Mouse (Mus musculus) limb, embryonic 10.5 days (tissue): ENCODE results near the gene Lims1. TPM values are rescaled to one million over a fixed set of nuclear protein-coding genes. Genes with fewer than 3 reads are reported as not detected.

ENCODE experiments used
- DNase-seq: peaks from one replicate; pipeline ENCODE4 v3.0.0-alpha.2; 2017; ENCODE audit warnings: low spot score
- H3K27ac ChIP-seq: fragments of 300-500 bp; sonication (generic); 2 replicates; pipeline ENCODE4 v1.5.1; 2016; ENCODE audit warnings: mild to moderate bottlenecking
- H3K27me3 ChIP-seq: fragments of 300-500 bp; sonication (generic); 2 replicates; pipeline ENCODE4 v1.6.1; 2016; ENCODE audit warnings: low read depth, mild to moderate bottlenecking; ENCODE audit not compliant: poor library complexity, severe bottlenecking
- H3K36me3 ChIP-seq: fragments of 300-500 bp; sonication (generic); 2 replicates; pipeline ENCODE4 v1.6.1; 2016; ENCODE audit warnings: mild to moderate bottlenecking, moderate library complexity
- H3K4me1 ChIP-seq: fragments of 300-500 bp; sonication (generic); 2 replicates; pipeline ENCODE4 v1.6.1; 2016
- H3K4me3 ChIP-seq: fragments of 300-500 bp; sonication (generic); 2 replicates; pipeline ENCODE4 v1.5.1; 2016; ENCODE audit warnings: mild to moderate bottlenecking, moderate library complexity
- H3K9me3 ChIP-seq: fragments of 300-500 bp; sonication (generic); replicated peaks from 2 replicates; pipeline ENCODE4 v1.6.1; 2016; ENCODE audit warnings: mild to moderate bottlenecking
- WGBS: fragments of 180-500 bp; shearing (Covaris S2); methylation state at CpG from one replicate; pipeline ENCODE4 v1.1.7; 2016; 5-methylcytosine and 5-hydroxymethylcytosine counted together
- polyA plus RNA-seq: library from polyadenylated mRNA; unstranded; fragments of >200 nt; fragmentation: Nextera tagmentation; extraction: Ambion mirVana; gene quantifications from 2 replicates; pipeline ENCODE4 v1.2.1, GENCODE M21; 2016

The Lims1 gene
- polyA plus RNA-seq, 1 experiment from 2014 or later: 105 TPM

- no peak for DNase-seq
- 92% methylated on average over 3 of the region's 3 CpGs for WGBS
- Histone ChIP-seq H3K36me3 (no peaks in the 10 kb centered on the region), H3K27me3 (no peaks in the 10 kb centered on the region), H3K27ac (no peak overlapping the region), H3K4me1 (no peaks in the 10 kb centered on the region), H3K4me3 (no peak overlapping the region), H3K9me3 (no peaks in the 10 kb centered on the region)
These were observed 33.2 kb downstream of the Lims1 start for GRCm38 (mm10) chr10:58356460-58356859.

GRCm38 (mm10) chr10:58359123-58359522 lies 35.9 kb downstream of the Lims1 start:
- Histone ChIP-seq H3K36me3 (no peaks in the 10 kb centered on the region), H3K27me3 (no peaks in the 10 kb centered on the region), H3K9me3 (no peaks in the 10 kb centered on the region), H3K4me1 (no peaks in the 10 kb centered on the region), H3K27ac (no peak overlapping the region), H3K4me3 (no peak overlapping the region)
- no peak for DNase-seq
- WGBS: 76% methylated on average over 2 of the region's 2 CpGs

GRCm38 (mm10) chr10:58359952-58360351 lies 36.7 kb downstream of the Lims1 start:
- Histone ChIP-seq H3K27ac (no peak overlapping the region), H3K9me3 (no peaks in the 10 kb centered on the region), H3K27me3 (no peaks in the 10 kb centered on the region), H3K36me3 (no peaks in the 10 kb centered on the region), H3K4me3 (no peak overlapping the region), H3K4me1 (no peaks in the 10 kb centered on the region)
- DNase-seq: no peak
- WGBS: 90% methylated on average over 7 of the region's 7 CpGs

GRCm38 (mm10) chr10:58362745-58363144 lies 39.5 kb downstream of the Lims1 start:
- Histone ChIP-seq H3K36me3 (no peaks in the 10 kb centered on the region), H3K27ac (no peak overlapping the region), H3K9me3 (no peaks in the 10 kb centered on the region), H3K4me3 (no peak overlapping the region), H3K27me3 (no peaks in the 10 kb centered on the region), H3K4me1 (no peaks in the 10 kb centered on the region)
- no peak for DNase-seq
- WGBS: 74% methylated on average over 1 of the region's 1 CpGs

DNA sequence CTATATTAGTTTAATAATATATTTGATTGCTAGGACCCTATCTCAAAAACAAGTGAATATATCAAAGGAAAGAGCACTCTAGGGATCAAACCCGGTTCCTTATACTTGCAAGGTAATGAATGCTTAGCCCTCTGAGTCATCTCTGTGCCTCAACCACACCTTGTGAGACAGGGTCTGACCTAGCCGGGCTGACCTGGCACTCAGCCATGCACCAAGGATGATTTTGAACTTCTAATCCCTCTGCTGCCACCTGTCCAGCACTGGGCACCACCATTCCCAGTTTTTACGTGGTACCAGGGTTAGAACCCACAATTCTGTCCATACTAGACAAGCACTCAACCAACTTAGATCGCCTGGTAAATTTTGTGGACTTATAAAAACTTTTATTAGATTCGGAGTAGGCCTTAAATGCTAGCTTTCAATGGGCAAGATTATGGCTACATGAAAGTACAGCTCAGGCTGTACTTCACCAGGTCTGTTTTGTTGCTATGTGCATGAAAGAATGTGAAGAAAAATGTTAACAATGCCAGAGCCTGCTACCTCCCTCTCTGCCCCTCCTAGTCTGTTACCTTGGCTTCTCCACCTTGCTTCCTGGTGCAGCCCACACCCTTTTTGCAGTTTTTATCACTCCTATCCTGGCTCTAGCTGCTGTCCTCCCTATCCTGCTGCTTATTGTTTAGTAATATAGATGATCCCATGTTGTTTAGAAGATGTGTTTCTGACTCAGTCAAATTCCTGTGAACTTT lies 41.7 kb downstream of the Lims1 start:
- no peak for DNase-seq
- WGBS: 90% methylated on average over 5 of the region's 5 CpGs
- H3K27ac ChIP-seq: no peak overlapping the region

DNA sequence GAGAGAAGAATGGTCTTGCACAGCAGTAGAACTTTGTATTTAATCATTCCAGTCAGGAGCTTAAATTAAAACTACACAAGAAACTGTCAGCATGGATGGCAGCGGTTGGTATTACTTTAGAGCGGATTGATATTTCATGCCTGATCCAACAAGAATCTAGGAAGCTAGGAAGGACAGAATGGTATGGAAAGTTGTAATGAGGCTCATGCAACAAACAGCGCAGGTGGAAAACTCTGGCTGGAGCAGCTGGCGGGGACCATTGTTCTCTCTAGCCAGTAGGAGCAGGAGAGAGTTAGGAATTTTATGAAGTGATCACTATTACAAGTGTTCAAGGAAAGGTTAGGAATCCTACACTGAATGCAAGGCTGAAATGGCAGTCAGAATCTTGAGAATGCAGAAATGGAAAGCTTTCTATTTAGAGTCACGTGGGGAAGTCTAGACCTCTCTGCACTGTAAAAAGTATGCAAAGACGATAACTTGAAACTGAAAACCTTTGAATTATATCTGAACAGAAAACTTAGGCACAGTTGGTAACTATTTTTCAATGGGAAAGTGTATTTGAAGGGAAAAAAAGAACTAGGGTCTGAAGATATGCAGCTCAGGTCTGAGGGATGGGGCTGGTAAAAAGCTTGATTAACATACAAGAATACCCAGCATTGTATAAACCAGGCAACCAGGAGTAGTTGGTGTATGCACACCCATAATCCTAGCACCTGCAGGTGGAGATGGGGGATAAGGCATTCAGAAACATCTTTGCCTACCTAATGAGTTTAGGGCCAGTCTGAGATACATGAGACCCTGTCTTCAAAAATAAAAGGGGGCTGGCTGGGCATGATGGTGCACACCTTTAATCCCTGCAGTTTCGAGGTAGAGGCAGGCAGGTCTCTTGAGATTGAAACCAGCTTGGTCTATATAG lies 45.8 kb downstream of the Lims1 start:
- H3K27ac ChIP-seq: no peak overlapping the region
- no peaks in the 10 kb centered on the region for H3K9me3 ChIP-seq
- H3K4me3 ChIP-seq: no peak overlapping the region
- H3K27me3 ChIP-seq: no peaks in the 10 kb centered on the region
- no peak for DNase-seq
- H3K4me1 ChIP-seq: peaks cover 15% of the 10 kb centered on the region
- WGBS: 90% methylated on average over 7 of the region's 7 CpGs
- H3K36me3 ChIP-seq: no peaks in the 10 kb centered on the region

More for the DNA sequence above, 41.7 kb downstream of the Lims1 start:
- no peaks in the 10 kb centered on the region for H3K4me1 ChIP-seq
- H3K36me3 ChIP-seq: no peaks in the 10 kb centered on the region
- no peak overlapping the region for H3K4me3 ChIP-seq
- no peaks in the 10 kb centered on the region for H3K9me3 ChIP-seq
- no peaks in the 10 kb centered on the region for H3K27me3 ChIP-seq

DNA sequence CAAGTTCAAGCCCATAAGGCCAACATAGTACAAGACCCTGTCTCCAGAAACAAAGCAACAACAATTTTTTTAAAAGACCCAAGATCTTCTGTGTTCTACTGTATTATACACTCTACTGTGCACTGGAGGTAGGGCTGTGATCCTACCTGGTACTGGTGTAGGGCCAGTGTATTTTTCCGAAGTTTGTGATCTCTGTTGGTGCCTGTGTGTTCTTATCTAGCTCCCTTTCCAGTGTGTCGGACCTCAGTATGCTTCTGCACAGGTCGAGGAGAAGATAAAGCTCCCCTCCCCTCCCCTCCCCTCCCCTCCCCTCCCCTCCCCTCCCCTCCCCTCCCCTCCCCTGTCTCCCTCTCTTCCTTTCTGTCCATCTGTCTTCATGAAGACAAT lies 46.4 kb downstream of the Lims1 start:
- H3K27ac ChIP-seq: no peak overlapping the region
- DNase-seq: no peak
- no peaks in the 10 kb centered on the region for H3K36me3 ChIP-seq
- no peaks in the 10 kb centered on the region for H3K9me3 ChIP-seq
- H3K4me1 ChIP-seq: peaks cover 15% of the 10 kb centered on the region
- WGBS: 36% methylated on average over 3 of the region's 3 CpGs
- no peaks in the 10 kb centered on the region for H3K27me3 ChIP-seq
- H3K4me3 ChIP-seq: no peak overlapping the region

GRCm38 (mm10) chr10:58370143-58370542 lies 46.9 kb downstream of the Lims1 start:
- Histone ChIP-seq H3K4me1 (peaks cover 15% of the 10 kb centered on the region), H3K27ac (no peak overlapping the region), H3K9me3 (no peaks in the 10 kb centered on the region), H3K36me3 (no peaks in the 10 kb centered on the region), H3K27me3 (no peaks in the 10 kb centered on the region), H3K4me3 (no peak overlapping the region)
- no peak for DNase-seq

DNA sequence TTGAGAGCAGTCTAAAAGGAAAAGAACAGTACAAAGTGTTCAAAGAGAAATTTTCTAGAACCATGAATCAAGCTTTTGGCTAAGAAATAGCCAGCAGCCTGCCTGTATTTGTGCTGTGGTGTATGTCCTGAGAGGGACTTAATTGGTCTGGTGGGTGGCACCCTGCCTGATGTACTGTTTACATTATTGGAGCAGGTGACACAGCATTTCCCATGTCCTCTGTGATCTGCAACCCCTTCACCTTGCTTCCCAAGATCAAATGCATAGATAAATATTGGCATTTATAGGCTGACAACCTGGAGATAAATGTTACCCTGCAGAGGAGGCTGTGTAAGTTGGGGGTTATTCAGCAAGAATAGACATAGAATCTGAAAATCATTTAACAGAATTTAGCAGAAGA lies 47.3 kb downstream of the Lims1 start:
- Histone ChIP-seq H3K4me1 (peaks cover 15% of the 10 kb centered on the region), H3K4me3 (no peak overlapping the region), H3K9me3 (no peaks in the 10 kb centered on the region), H3K27me3 (no peaks in the 10 kb centered on the region), H3K27ac (no peak overlapping the region), H3K36me3 (no peaks in the 10 kb centered on the region)
- DNase-seq: no peak

- Histone ChIP-seq H3K27ac (peak overlapping the region; percentile 56), H3K9me3 (no peaks in the 10 kb centered on the region), H3K27me3 (no peaks in the 10 kb centered on the region), H3K4me1 (peaks cover 15% of the 10 kb centered on the region), H3K4me3 (peak overlapping the region; percentile 26), H3K36me3 (no peaks in the 10 kb centered on the region)
- peak; percentile 36 for DNase-seq
- 43% methylated on average over 14 of the region's 14 CpGs for WGBS
These were observed 48.1 kb downstream of the Lims1 start for GRCm38 (mm10) chr10:58371279-58371842.

DNA sequence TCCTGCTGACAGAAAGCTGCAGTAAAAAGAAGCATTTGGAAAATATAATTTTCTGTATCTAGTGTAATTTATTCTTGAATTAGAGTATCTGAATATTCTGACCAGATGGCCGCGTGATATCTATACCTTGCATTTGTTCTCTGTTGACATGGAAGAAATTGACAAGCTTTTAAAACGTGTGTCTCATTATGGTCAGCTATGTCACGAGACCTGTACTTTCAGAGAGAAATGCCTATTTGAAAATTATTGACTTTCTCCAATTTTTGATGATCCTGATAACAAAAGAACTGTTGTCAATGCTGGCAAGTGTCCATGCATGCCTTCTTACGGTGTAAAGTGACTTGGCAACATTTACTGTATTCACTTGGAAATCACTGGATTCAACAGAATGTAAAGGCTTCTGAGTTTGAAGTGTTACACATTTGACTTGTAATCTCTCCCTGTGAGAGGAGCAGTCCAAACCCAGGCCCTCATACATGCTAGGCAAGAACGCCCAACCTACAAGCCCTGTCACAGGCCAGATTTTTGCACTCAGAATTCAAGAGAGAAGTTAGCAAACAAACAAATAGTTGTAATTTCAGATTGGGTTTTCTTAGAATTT lies 49.3 kb downstream of the Lims1 start:
- WGBS: 85% methylated on average over 6 of the region's 6 CpGs
- no peaks in the 10 kb centered on the region for H3K9me3 ChIP-seq

GRCm38 (mm10) chr10:58373829-58374228 lies 50.6 kb downstream of the Lims1 start:
- H3K9me3 ChIP-seq: no peaks in the 10 kb centered on the region
- H3K27ac ChIP-seq: no peak overlapping the region
- H3K4me1 ChIP-seq: peaks cover 15% of the 10 kb centered on the region
- H3K4me3 ChIP-seq: no peak overlapping the region
- no peak for DNase-seq
- H3K36me3 ChIP-seq: no peaks in the 10 kb centered on the region
- H3K27me3 ChIP-seq: no peaks in the 10 kb centered on the region

More for the DNA sequence above, 49.3 kb downstream of the Lims1 start:
- Histone ChIP-seq H3K4me3 (no peak overlapping the region), H3K27me3 (no peaks in the 10 kb centered on the region), H3K4me1 (peaks cover 15% of the 10 kb centered on the region), H3K36me3 (no peaks in the 10 kb centered on the region), H3K27ac (no peak overlapping the region)
- DNase-seq: no peak
